Mouse (Mus musculus) forebrain, embryonic 15.5 days (tissue): ENCODE data around the gene Brinp3. TPM values are rescaled to one million over a fixed set of nuclear protein-coding genes. Genes with fewer than 3 reads are reported as not detected.
"Not testable (repeated sequence)": the region's sequence is repeated elsewhere in the genome, so short reads cannot be mapped to it uniquely, and the experiment has no call there.

Experiments
- ATAC-seq: fragments of 200-750 bp; cut with Nextera tagmentation; replicated peaks from 2 replicates; pipeline ENCODE4 v1.8.0; 2017; ENCODE audit warnings: mild to moderate bottlenecking, moderate TSS enrichment, moderate library complexity
- H3K27ac ChIP-seq: fragments of 300-500 bp; sonication (generic); replicated peaks from 2 replicates; pipeline ENCODE4 v1.5.1; 2015; ENCODE audit warnings: mild to moderate bottlenecking, inconsistent platforms
- H3K27me3 ChIP-seq: fragments of 300-500 bp; sonication (generic); 2 replicates; pipeline ENCODE4 v1.6.1; 2015; ENCODE audit warnings: inconsistent platforms
- H3K36me3 ChIP-seq: fragments of 300-500 bp; sonication (generic); 2 replicates; pipeline ENCODE4 v1.6.1; 2015; ENCODE audit warnings: mild to moderate bottlenecking, inconsistent platforms
- H3K4me1 ChIP-seq: fragments of 300-500 bp; sonication (generic); 2 replicates; pipeline ENCODE4 v1.6.1; 2015; ENCODE audit warnings: inconsistent platforms
- H3K4me2 ChIP-seq: fragments of 300-500 bp; sonication (generic); replicated peaks from 2 replicates; pipeline ENCODE4 v1.6.1; 2015; ENCODE audit warnings: mild to moderate bottlenecking, inconsistent platforms
- H3K4me3 ChIP-seq: fragments of 300-500 bp; sonication (generic); 2 replicates; pipeline ENCODE4 v1.5.1; 2015; ENCODE audit warnings: mild to moderate bottlenecking, inconsistent platforms
- H3K9ac ChIP-seq: fragments of 300-500 bp; sonication (generic); replicated peaks from 2 replicates; pipeline ENCODE4 v1.6.1; 2015; ENCODE audit warnings: mild to moderate bottlenecking, inconsistent platforms
- H3K9me3 ChIP-seq: fragments of 300-500 bp; sonication (generic); 2 replicates; pipeline ENCODE4 v1.6.1; 2016; ENCODE audit warnings: inconsistent platforms
- WGBS: fragments of 180-500 bp; shearing (Covaris S2); methylation state at CpG from one replicate; pipeline ENCODE4 v1.1.7; 2015; ENCODE audit warnings: mixed read lengths; 5-methylcytosine and 5-hydroxymethylcytosine counted together
- polyA plus RNA-seq: library from polyadenylated mRNA; unstranded; fragments of >200 nt; fragmentation: Nextera tagmentation; extraction: Ambion mirVana; gene quantifications from 2 replicates; pipeline ENCODE4 v1.2.1, GENCODE M21; 2015

The Brinp3 gene
- polyA plus RNA-seq, 1 experiment from 2014 or later, result 11.5 TPM

GRCm38 (mm10) chr1:146562144-146562543, 67.6 kb downstream of the Brinp3 start:
- no peak overlapping the region for H3K9ac ChIP-seq
- H3K4me2 ChIP-seq, result no peak overlapping the region
- H3K36me3 ChIP-seq, result no peaks in the 10 kb centered on the region
- ATAC-seq, result no peak
- 92% methylated on average over 3 of the region's 3 CpGs for WGBS
- H3K27me3 ChIP-seq, result no peaks in the 10 kb centered on the region
- no peaks in the 10 kb centered on the region for H3K9me3 ChIP-seq
- H3K4me1 ChIP-seq, result no peaks in the 10 kb centered on the region
- no peak overlapping the region for H3K4me3 ChIP-seq
- no peak overlapping the region for H3K27ac ChIP-seq

DNA sequence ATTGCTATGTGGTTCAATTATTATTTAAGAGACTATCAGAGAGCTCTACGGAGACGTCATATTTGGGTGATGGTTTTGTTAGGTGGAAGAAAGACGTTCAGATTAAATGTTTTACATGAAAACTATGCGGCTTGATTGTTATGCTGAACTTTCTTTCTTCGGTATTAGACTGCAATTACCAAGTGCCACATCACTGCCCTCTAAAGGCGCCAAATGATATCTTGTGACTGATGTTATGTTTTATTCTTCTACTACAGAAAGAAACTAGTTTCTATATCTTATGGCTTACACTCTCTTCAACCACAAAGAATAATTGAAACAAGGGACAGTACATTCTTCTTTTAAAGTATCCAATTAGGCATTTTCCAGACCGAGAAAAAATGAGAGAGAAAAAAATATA, 89.6 kb downstream of the Brinp3 start:
- WGBS, result 65% methylated on average over 7 of the region's 7 CpGs

GRCm38 (mm10) chr1:146632895-146633294, 138.3 kb downstream of the Brinp3 start:
- no peaks in the 10 kb centered on the region for H3K4me1 ChIP-seq
- H3K9ac ChIP-seq, result no peak overlapping the region
- ATAC-seq, result no peak
- H3K9me3 ChIP-seq, result no peaks in the 10 kb centered on the region
- no peak overlapping the region for H3K4me3 ChIP-seq
- H3K36me3 ChIP-seq, result no peaks in the 10 kb centered on the region
- 72% methylated on average over 2 of the region's 2 CpGs for WGBS
- no peaks in the 10 kb centered on the region for H3K27me3 ChIP-seq
- H3K4me2 ChIP-seq, result no peak overlapping the region
- no peak overlapping the region for H3K27ac ChIP-seq

More for the DNA sequence above, 89.6 kb downstream of the Brinp3 start:
- Histone ChIP-seq H3K4me1 (no peaks in the 10 kb centered on the region), H3K4me2 (no peak overlapping the region), H3K4me3 (no peak overlapping the region), H3K9me3 (no peaks in the 10 kb centered on the region), H3K27me3 (no peaks in the 10 kb centered on the region), H3K27ac (no peak overlapping the region), H3K9ac (no peak overlapping the region), H3K36me3 (no peaks in the 10 kb centered on the region)
- no peak for ATAC-seq

DNA sequence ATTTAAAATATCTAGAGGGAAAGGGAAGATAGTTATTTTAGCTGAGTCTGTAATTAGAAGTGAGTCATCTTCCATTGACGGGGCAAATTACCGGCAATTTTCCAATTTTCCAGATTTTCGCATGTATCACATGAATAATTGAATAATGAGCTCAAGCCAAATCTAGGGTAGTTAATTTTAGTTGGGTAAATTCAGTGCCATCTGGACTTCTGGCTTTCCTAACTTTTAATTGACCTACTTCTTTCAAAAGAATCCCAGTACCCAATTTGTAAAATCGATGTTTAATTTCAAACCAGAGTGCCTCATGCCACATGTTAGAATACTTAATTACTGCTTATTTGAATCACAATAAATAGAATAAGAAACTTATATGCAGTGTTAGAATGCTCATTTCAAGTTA, 162.7 kb downstream of the Brinp3 start:
- 0 out of 2 replicates have a peak, but pooled peaks cover 2% of the 10 kb centered on the region for H3K4me1 ChIP-seq
- no peak overlapping the region for H3K27ac ChIP-seq
- no peaks in the 10 kb centered on the region for H3K27me3 ChIP-seq
- no peak overlapping the region for H3K4me3 ChIP-seq
- ATAC-seq, result peak; percentile 75
- no peak overlapping the region for H3K9ac ChIP-seq
- no peak overlapping the region for H3K4me2 ChIP-seq
- no peaks in the 10 kb centered on the region for H3K36me3 ChIP-seq
- H3K9me3 ChIP-seq, result no peaks in the 10 kb centered on the region
- 22% methylated on average over 4 of the region's 4 CpGs for WGBS

DNA sequence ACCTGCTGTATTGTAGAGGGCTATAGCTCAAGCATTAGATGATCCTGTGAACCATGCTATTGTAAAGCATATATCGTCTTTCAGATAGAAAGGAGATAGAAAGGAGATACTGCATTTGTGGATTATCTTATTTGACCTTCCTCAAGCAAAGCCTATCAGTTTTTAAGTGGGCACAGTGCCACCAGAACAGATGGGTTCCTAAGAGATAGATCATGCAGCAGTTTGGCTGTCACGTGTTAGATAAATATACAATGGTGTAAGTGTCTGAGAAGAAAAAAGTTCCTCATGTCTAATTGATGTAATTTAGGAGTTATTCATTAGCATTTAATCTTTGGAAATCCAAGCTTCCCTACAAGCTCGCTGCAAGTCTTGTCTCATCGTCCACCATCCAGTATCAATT, 206.2 kb downstream of the Brinp3 start:
- Histone ChIP-seq H3K9ac (no peak overlapping the region), H3K9me3 (no peaks in the 10 kb centered on the region), H3K27ac (no peak overlapping the region), H3K27me3 (no peaks in the 10 kb centered on the region), H3K4me3 (no peak overlapping the region), H3K36me3 (no peaks in the 10 kb centered on the region), H3K4me2 (no peak overlapping the region), H3K4me1 (no peaks in the 10 kb centered on the region)
- WGBS, result 65% methylated on average over 4 of the region's 4 CpGs
- no peak for ATAC-seq

GRCm38 (mm10) chr1:146719556-146719955, 225.0 kb downstream of the Brinp3 start:
- Histone ChIP-seq H3K36me3 (no peaks in the 10 kb centered on the region), H3K27me3 (no peaks in the 10 kb centered on the region), H3K27ac (no peak overlapping the region), H3K4me1 (no peaks in the 10 kb centered on the region), H3K9ac (no peak overlapping the region), H3K9me3 (no peaks in the 10 kb centered on the region), H3K4me2 (no peak overlapping the region), H3K4me3 (no peak overlapping the region)
- 82% methylated on average over 3 of the region's 3 CpGs for WGBS
- ATAC-seq, result no peak

- not testable (repeated sequence) for H3K4me1 ChIP-seq, H3K9me3 ChIP-seq, H3K36me3 ChIP-seq, H3K27me3 ChIP-seq, H3K27ac ChIP-seq
- WGBS, result 3% methylated on average over 35 of the region's 35 CpGs
- peak overlapping the region; percentile 45 for H3K9ac ChIP-seq
- H3K4me3 ChIP-seq, result peak overlapping the region; percentile 42
- H3K4me2 ChIP-seq, result peak overlapping the region; percentile 62
- peak; percentile 93 for ATAC-seq
Measured at GRCm38 (mm10) chr1:146724784-146725513, 230.4 kb downstream of the Brinp3 start.

- H3K4me1 ChIP-seq, result no peaks in the 10 kb centered on the region
- H3K9ac ChIP-seq, result no peak overlapping the region
- H3K36me3 ChIP-seq, result no peaks in the 10 kb centered on the region
- no peaks in the 10 kb centered on the region for H3K9me3 ChIP-seq
- no peak overlapping the region for H3K27ac ChIP-seq
- no peak overlapping the region for H3K4me2 ChIP-seq
- no peak for ATAC-seq
- H3K27me3 ChIP-seq, result no peaks in the 10 kb centered on the region
- no peak overlapping the region for H3K4me3 ChIP-seq
Measured at GRCm38 (mm10) chr1:146751066-146751465, 256.5 kb downstream of the Brinp3 start.

DNA sequence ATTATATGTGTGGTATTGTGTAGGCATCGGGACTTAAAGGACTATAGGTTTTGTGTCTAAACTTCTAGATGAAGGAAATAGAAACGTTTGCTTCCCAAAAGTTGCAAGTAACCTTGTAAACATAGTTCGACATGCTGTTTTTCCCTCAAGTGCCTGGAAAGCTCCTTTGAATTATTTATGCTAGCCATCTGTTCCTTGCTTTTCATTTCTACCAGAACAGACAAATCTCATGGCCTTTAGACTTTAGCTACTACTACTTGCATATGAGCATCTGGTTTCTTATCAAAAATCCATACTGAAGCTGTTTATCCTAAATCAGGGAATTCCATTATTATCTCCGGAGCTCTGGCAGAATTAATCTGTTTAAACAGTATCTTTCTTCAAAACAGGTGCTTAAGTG, 288.7 kb downstream of the Brinp3 start:
- no peaks in the 10 kb centered on the region for H3K27me3 ChIP-seq
- no peak overlapping the region for H3K4me2 ChIP-seq
- H3K36me3 ChIP-seq, result no peaks in the 10 kb centered on the region
- H3K9me3 ChIP-seq, result no peaks in the 10 kb centered on the region
- H3K4me1 ChIP-seq, result no peaks in the 10 kb centered on the region
- 45% methylated on average over 4 of the region's 4 CpGs for WGBS
- H3K27ac ChIP-seq, result no peak overlapping the region
- H3K4me3 ChIP-seq, result no peak overlapping the region
- no peak for ATAC-seq
- H3K9ac ChIP-seq, result no peak overlapping the region

GRCm38 (mm10) chr1:146787236-146787635, 292.7 kb downstream of the Brinp3 start:
- H3K4me2 ChIP-seq, result no peak overlapping the region
- 69% methylated on average over 2 of the region's 2 CpGs for WGBS
- no peaks in the 10 kb centered on the region for H3K9me3 ChIP-seq
- no peak overlapping the region for H3K27ac ChIP-seq
- no peak overlapping the region for H3K4me3 ChIP-seq
- H3K9ac ChIP-seq, result no peak overlapping the region
- H3K27me3 ChIP-seq, result no peaks in the 10 kb centered on the region
- no peaks in the 10 kb centered on the region for H3K4me1 ChIP-seq
- ATAC-seq, result no peak
- no peaks in the 10 kb centered on the region for H3K36me3 ChIP-seq

DNA sequence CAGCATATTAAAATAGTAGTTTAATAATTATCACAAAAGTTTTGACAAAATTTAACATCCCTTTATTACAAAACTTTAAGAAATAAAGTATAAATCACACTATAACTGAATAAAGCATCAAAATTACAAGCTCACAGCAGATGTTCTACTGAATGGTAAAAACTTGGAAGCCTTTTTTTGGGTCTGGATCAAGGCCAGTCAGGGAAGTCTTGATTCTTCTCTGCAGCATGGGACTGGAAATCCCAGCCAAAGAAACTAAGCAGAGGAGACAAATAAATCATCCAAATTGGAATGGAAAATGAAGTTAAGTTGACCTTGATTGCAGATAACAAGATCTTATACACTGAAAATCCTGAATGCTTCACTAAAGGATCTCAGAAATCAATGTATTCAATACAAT, 298.3 kb downstream of the Brinp3 start:
- H3K9ac ChIP-seq, result no peak overlapping the region
- H3K4me1 ChIP-seq, result no peaks in the 10 kb centered on the region
- H3K27ac ChIP-seq, result no peak overlapping the region
- H3K9me3 ChIP-seq, result no peaks in the 10 kb centered on the region
- no peaks in the 10 kb centered on the region for H3K36me3 ChIP-seq
- H3K27me3 ChIP-seq, result no peaks in the 10 kb centered on the region
- no peak overlapping the region for H3K4me3 ChIP-seq
- no peak for ATAC-seq
- no peak overlapping the region for H3K4me2 ChIP-seq

- no peak overlapping the region for H3K4me2 ChIP-seq
- no peaks in the 10 kb centered on the region for H3K36me3 ChIP-seq
- WGBS, result 76% methylated on average over 6 of the region's 6 CpGs
- H3K9me3 ChIP-seq, result no peaks in the 10 kb centered on the region
- H3K4me3 ChIP-seq, result no peak overlapping the region
- H3K27me3 ChIP-seq, result no peaks in the 10 kb centered on the region
- no peaks in the 10 kb centered on the region for H3K4me1 ChIP-seq
- H3K9ac ChIP-seq, result no peak overlapping the region
- no peak overlapping the region for H3K27ac ChIP-seq
- no peak for ATAC-seq
Measured at GRCm38 (mm10) chr1:146799986-146800553, 305.5 kb downstream of the Brinp3 start.

DNA sequence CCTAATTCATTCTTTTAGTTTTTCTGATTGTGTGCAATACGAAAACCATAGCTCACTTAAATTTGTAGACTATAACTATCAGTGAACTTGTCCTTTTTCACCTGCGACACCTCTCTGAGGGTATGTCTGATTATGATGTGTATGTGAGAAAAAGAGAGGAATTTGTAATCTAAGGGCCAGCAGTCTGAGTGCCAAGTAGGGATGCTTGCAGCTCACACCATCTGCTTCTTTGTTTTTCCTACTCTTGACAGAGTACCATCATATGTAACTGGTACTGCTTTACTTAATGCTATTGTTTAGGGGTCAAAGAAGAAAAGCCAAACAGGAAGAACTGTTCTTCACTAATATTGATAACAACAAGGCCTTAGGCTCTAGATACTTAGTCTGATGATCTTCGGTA, 307.3 kb downstream of the Brinp3 start:
- H3K36me3 ChIP-seq, result no peaks in the 10 kb centered on the region
- H3K4me2 ChIP-seq, result no peak overlapping the region
- no peaks in the 10 kb centered on the region for H3K27me3 ChIP-seq
- H3K9me3 ChIP-seq, result no peaks in the 10 kb centered on the region
- no peak for ATAC-seq
- no peaks in the 10 kb centered on the region for H3K4me1 ChIP-seq
- WGBS, result 94% methylated on average over 3 of the region's 3 CpGs
- no peak overlapping the region for H3K4me3 ChIP-seq
- H3K9ac ChIP-seq, result no peak overlapping the region
- H3K27ac ChIP-seq, result no peak overlapping the region
